Mouse (Mus musculus) right cerebral cortex, postnatal 10 days (tissue): Measurements from ENCODE around the gene Prkag1.
"Not testable (repeated sequence)": the region's sequence is repeated elsewhere in the genome, so short reads cannot be mapped to it uniquely, and the experiment has no call there.

Source experiments
- DNase-seq, 2 experiments: peaks; one replicate each; pipeline ENCODE4 v3.0.0; 2021; ENCODE audit warnings: low spot score in 2 of 2

Prkag1 gene

DNA sequence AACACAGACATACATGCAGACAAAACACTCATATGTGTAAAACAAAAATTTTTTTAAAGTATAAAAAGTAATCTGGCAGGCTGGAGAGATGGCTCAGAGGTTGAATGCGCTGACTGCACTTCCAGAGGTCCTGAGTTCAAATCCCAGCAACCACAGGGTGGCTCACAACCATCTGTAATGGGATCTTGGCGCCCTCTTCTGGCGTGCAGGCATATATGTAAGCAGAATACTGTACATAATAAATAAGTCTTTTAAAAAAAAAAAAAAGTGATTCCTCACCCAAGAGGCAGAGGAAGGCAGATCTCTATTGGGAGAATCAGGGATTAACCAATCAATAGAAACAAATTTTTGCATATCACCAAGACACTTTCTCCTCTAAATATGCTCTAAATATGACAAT is 7.9 kb downstream of the Prkag1 start:
- no peak for DNase-seq

DNA sequence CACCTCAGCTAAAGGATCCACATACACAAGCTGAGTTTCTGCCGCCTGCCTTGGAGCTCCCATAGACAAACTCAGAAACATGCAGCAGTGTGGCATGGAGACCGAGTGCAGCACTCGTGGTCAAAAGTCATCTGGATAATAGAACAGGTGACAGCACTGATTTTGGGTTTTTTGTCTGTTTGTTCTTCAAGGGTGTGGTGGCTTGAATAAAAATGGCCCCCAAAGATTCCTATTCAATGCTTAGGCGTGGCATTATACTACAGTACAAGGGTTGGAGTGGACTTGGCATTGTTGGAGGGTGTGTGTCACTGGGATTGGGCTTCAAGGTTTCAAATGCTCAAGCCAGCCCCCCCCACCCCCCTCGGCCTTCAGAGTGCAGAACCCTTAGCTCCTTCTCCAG is 9.2 kb downstream of the Prkag1 start:
- peak in 1 of 2 experiments; percentile 56 for DNase-seq

DNA sequence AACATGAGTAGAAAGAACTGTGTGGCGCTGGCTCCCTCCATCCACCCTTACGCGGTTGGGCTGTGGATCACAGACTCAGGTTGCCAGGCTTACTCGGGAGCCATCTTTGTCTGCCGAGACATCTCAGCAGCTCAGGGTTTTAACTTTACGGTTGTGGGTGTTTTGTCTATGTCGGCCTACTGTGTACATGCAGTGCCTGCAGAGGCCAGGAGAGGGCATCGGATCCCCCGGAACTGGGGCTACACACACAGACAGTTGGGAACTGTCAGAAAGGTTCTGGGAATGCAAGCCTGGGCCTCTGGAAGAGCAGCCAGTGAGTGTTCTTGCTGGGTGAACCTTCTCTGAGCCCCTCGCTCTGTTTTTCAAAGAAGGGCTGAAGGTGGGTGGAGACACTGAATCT is 9.9 kb downstream of the Prkag1 start:
- DNase-seq = peak in 1 of 2 experiments; percentile 46

DNA sequence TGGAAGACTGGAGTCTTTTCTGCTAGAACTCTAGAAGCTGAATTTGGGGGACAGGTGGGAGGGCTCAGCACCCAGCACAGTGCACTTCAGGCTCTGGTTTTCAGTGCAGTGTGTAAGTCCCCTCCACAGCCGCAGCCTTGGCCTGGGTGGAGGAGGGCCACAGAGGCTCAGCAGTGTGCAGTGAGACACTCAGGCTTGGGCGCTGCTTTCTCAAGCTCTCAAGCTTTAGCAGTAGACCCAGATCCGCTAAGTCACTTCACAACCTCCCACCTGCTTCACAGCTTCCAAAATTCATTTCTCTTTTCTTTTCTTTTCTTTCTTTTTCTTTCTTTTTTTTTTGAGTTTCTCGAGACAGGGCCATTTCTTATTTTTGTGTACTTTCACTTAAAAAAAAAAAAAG is 10.4 kb downstream of the Prkag1 start:
- peak in 1 of 2 experiments; percentile 34 for DNase-seq

DNA sequence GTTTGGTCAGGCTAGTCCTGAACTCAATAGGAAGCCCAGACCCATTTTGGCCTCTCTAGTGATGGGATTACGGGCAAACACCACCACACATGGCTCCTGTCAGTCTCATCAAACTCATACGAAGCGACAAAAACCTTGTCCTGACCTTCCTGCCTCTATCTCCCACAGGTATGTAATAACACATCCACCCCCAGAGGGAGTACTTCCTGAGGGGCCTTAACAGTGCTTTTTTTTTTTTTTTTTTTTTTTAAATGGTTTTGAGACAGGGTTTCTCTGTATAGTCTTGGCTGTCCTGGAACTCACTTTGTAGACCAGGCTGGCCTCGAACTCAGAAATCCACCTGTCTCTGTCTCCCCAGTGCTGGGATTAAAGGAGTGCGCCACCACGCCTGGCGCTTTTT is 13.2 kb downstream of the Prkag1 start:
- no peak for DNase-seq

DNA sequence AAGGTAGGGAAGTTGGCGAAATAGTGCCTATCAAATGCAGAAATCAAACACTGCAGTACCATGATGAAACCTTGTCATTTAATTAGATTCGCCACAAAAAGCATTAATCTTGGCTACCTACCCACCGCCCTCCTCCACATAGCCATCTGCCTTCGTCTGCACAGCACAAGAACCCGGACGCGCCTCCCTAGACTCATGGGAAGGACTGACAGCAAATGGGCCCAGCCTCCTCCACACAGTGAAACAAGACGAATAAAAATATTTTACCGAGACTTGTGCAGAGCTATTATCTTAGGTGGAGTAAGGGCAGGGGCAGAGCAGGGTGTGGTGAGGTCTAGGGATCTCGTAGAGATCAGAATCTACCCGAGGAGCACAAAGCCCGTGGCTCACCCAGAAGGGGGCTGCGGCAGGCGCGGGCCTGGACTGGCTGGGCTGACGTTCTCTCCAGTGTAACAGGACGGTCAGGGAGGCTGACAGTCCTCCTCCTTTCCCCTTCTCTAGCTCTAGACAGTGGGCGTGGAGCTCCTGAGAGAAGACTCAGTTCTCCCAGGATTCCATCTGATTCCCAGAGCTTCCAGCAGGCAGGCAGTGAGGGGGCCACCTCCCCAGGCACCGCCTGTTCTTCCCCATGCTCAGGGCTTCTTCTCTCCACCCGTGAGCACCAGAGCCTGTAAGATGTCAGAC is 18.4 kb downstream of the Prkag1 start:
- peak; percentile 77 to 84 for DNase-seq

DNA sequence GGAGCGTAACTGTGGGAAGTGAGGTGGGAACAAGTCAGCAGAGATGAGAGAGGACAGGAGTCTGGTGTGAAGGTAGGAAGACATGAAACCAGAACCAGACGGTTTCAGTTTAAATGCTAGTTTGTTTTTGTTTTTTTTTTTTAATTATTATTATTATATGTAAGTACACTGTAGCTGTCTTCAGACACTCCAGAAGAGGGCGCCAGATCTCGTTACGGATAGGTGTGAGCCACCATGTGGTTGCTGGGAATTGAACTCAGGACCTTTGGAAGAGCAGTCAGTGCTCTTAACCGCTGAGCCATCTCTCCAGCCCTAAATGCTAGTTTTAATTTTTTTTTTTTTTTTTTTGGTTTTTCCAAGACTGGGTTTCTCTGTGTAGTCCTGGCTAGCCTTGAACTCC is 21.1 kb downstream of the Prkag1 start:
- not testable (repeated sequence) for DNase-seq

DNA sequence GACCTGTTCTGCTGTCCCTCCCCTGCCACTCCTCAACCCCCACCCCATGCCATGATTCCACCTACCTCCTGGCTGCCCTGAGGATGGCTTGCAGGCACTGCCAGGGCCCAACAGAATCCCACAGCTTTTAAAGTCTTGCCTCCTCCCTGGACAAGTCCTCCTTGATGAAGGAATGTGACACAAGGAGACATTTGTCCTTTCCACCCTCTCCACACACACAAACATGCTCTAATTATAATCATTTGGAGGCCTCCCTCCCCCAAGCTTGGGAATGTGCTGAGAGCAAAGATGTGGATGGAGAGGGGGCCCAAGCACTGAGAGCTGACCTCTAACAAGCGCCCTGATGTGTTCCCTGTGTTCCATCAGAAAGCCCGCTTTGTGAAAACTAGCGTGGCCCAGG is 21.9 kb downstream of the Prkag1 start, which contains the start of gene Ddn:
Ddn (minus strand) TSS at position 101 of the 400 bp plus-strand sequence.
- DNase-seq = no peak

DNA sequence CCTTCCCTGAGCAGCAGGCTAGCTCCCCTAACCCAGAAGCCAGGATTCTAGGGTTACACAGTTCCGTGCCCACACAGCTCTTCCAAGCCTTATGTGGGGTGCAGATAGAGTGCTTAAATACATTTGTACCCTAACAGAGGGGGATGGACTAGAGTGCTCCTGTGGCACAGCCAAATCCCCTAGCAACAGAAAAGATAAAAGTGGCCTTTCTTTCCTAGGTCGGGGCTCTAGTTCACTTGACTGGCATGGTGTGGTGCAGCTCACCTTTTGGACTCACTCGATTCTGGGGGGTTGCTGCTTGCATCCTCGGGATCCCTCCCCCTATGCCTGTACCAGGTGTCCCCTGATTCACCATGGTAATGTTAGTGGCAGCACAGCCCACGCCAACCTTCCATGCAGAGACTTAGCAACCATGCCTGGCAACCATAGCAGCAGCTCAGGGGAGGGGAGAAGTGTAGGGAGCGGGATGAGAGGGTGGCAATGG is 22.6 kb downstream of the Prkag1 start:
- DNase-seq = peak; percentile 89 to 94

DNA sequence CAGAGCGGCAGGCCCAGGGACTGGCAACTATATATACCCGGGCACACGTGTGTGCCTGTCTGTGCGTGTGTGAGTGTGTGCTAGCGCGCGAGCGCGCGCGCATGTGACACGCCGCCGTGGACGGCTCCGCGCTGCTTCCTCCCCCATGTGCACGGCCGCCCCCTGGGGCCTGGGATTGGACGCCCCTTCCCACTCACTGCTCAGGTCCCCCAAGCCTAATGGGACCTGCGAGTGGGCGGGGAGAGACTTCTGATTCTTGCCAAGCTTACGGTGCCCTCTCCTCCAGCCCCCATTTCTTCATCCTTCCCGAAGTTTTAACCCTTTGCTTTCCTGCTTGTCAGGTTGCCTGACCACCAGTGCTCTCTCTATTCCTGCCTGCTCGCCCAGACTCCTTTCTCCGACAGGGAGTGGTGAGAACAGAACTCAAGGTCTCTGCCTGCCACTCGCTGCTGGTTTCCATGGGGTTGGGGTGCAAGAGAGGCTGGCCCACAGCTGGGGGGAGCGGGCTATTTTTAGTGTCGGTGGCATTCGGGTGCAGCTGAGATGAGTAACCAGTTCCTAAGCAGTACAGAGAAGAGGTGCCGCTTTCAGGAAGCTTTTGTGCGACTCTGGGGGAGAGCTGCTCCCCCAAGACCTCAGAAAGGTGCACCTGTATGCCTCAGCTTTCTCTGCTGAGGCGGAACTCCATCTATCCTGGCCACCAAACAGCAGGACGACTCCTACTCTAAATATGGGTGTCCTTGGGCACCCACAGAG is 23.2 kb downstream of the Prkag1 start:
- DNase-seq = peak; percentile 93 to 95

DNA sequence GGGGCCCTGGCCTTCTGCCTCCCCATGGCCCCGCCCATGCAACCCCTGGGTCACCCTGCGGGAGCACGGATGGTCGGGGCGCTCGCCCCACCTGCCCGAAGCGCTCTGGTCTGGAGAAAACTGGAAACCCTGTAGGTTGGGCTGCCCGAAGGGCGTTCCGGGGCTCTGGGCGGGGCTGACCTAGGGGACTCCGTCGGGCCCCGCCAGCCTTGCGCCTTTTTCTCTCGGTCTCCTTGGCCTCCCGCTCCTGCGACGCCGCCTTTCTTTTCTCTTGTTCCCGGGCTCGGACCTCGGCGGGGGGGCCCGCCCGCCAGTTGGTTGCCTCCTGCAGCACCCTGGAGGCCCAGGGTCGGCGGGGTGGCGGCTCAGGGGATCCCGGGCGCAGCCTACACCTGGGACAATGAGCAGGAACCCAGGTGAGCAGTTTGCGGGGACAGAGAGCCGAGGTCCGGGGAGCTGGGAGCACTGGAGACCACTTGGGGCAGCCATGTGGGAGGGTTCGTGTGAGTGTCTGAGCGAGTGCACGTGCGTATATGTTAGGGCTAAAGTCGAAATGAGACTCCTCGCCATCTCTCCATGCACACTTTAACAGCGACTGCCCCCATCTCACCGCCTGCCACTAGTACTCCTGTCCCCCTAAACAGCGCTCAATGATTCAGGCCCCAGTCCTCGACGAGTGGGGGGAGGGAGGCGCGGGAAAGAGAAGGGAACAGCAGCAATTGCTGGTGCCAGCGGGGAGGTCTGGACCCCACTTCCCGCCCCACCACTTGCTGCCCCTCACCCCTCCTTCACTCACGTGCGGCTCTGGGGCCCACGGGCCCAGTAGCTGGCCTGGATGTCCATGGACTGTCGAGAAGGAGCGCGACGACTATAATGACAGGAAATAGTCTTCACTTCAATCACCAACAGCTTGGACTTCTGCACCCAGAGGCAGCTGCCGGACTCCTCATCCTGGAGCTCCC is 24.2 kb downstream of the Prkag1 start:
- peak in 1 of 2 experiments; percentile 61 for DNase-seq

DNA sequence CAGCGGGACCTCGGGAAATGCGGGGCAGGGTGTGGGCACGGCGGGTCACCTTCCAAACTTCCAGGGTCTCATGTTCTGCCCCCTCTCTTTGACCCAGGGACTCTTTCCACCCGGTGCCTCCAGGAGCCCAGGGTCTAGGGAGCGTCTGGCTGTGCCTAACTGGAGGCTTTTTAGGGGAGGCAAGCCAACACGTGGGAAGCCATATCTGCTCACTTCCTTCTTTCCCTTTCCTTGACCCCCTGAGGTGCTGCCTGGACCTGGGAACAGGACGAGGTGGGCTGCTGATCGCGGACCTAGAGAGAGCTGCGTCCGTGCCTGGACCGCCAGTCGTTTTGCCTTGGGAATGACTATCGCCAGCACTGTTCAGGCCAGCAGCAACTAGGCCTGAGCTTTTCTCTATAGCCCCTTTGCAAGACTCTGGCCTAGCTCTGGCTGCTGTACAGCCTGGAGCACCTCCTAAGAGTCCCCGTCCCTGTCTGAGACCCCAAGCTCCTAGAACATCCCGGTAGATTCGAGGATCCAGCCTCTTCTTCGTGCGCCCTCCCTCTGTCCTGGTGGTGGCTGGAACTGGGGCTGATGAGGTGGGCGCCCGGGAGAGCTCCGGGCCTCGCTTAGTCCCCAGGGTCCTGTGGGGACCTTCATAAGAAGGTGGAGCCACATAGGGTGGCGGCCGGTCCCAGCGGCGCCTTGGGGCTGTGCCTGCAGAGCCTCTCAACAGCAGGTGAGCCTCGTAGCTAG is 25.1 kb downstream of the Prkag1 start:
- DNase-seq = peak in 1 of 2 experiments; percentile 33

DNA sequence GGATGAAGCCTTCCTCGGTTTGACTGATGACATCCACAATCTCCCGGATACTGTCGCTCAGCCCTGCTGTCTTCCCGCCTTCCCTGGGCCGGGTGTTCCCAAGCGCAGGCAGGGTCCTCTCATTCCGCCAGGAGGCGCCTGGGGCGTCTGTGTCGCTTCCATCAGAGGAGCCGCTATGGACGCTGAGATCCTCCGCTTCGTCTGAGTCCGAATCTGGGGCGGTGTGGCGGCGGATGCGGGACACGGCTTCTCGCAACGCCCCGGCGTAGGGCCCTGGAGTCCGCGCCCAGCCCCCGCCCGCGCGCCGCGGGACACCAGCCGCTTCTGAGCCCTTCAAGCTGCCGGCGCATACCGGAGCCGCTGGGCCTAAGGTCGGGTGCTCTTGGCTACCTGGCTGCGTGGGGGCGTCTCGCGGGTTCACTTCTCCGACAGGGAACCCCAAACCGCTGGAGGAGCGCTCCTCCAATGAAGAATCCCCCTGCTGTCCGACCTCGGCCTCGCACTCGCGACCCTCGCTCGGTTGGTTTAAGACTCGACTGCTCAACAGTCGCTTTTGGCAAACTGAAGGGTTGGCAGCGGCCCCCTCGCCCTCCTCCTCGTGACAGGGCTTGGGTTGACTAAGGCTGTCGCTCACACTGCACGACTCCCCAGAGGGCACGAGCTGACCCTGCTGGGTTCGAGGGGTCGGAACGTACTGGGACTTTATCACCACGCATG is 25.8 kb downstream of the Prkag1 start:
- DNase-seq = peak; percentile 85 to 87

DNA sequence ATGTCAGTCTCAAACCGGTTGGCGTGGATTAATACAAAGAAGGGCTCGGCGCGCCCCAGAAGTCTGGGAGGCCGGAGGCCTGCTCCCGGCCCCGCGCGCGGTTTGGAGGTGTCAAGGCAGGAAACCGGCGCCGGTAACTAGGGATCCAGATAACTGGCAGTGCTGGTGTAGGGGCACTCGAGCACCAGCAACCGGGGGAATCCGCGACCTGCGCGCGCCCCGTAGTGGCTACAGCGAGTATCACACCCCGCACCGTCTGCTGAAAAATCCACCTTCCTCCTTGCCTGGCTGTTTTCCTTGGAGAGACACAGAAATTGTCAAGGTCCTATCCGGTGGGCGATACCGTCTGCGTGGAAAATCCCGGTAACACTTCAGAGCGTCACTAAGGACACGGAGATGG is 27.3 kb downstream of the Prkag1 start:
- peak; percentile 90 to 91 for DNase-seq

DNA sequence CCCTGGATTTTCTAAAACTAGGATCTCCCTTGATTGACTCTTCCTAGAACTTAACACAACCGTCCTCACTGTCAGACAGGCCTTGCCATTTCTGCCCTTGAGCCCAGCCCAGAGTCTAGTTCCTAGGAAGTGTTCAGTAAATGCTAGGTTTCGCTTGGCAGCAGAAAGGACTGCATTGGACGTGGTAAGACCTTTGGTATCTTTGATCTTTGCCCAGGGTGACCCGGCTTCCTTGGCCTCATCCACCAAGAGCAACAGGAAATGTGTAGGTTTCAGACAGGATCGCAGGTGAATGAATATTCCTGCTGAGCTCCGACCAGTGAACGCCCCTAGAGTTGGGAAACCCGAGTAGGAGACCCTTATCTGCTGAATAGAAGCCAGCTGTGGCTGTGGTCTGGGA is 28.4 kb downstream of the Prkag1 start:
- no peak for DNase-seq

DNA sequence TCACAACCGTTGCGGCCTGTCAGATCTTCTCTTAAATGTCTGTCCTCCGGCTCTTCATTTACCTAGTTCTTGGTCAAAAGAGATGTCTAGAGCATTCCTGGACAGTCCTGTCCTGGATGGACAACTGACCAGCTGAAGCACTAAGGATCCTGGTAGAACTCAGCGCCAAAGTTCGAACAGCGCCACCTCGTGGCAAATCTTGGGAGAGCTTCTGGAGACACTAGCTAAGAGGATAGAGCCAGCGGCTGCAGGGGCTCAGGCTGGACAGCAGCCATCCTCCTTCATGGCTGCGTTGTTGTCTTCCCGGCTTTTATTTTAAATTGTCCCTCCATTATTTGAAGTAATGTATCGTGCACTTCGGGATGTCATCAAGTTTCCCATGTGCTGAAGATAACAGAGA is 31.9 kb downstream of the Prkag1 start:
- DNase-seq = peak; percentile 78 to 87

DNA sequence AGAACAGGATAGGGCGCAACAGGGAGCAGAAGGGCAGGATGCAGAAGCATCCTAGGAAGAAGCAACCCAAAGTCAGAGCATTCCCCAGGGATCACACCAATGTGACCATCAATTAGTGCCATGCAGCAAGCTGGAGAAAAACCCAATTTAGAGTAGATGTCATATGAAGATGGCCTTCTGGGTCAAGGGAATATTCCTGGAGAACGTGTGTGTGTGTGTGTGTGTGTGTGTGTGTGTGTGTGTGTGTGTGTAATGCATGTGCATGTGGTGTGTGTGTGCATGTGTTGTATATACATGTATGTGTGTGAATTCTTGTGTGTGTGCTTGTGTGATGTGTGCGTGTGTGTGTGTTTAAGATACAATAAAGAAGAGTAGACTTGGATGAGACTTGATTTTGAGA is 32.4 kb downstream of the Prkag1 start:
- no peak for DNase-seq

DNA sequence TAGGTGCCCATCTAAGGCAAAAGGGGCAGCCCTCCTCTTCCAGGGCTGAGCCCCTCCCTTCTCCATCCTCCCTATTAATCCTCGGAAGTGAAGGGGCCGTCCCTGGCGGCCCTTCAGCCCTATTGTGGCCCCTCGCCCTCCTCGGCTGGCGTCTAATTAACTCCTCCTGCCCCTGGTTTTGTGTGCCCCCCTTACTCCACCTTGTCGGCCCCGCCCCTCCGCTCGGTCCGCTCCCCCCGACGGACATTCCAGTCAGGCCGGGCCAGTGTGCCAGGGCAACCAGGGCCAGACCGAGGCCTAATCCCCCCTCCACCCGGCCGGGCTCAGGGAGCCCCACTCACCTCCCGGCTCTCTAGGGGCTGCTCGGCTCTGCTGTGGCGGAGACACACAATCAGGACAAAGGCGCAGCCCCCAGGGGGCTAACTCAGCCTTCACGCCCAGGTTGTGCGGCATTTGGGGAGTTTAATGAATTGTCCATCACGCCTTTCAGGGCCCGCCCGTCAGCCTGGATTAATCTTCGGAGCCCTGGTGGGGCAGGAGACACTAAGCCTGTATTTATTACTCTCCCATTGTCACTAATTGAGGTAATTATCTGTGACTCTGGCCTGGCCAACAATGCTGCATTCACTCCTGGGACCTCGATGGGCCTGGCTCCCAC is 33.4 kb downstream of the Prkag1 start:
- DNase-seq = no peak

DNA sequence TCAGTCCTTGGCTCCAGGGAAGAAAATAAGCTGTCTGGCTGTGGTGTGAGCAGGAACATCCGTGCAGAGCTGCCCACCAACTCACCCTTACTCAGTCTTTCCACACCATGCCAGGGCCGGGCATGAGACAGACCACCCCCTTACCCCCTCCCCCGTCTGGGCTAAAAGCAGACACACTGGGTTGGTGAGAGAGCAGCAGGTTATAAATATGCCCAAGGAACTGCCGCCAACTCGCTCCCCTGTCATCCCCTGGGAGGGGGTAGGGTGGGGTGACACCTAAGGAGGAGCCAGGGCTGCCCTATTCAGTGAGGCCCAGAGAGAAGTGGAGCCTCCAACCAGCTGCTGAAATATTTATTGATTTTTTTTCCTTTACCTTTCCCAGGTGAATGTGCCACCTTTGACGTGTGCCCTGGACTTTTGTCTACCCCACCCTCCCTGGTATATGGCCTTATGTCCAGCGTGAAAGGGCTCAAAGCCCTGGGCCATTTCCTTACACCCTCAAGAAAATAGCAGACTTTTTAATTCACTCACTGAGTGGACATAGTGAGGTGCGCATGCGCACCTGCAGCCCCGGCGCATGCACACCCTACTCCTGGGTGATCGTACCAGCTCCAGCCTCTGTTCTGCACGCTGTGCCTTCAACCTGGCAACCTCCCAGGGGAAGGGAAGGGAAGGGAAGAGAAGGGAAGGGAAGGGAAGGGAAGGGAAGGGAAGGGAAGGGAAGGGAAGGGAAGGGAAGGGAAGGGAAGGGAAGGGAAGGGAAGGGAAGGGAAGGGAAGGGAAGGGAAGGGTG is 34.3 kb downstream of the Prkag1 start:
- no peak for DNase-seq
